Mouse (Mus musculus) layer of hippocampus, adult 8-10 months (tissue): ENCODE measurements around the gene Ppp1r9a. TPM values are rescaled to one million over a fixed set of nuclear protein-coding genes. Genes with fewer than 3 reads are reported as not detected.

Experiments used
- DNase-seq, 2 experiments: peaks; one replicate each; pipeline ENCODE4 v3.0.0; 2022; ENCODE audit warnings: low spot score in 2 of 2
- total RNA-seq, 4 experiments: library from RNA; stranded (reverse); gene quantifications; 2 replicates each; pipeline ENCODE4 v1.2.4; 2022

Ppp1r9a gene
- total RNA-seq, 4 experiments from 2014 or later = 151 to 181 (median 164) TPM

GRCm38 (mm10) chr6:5039316-5039715 lies 136.6 kb downstream of the Ppp1r9a start:
- DNase-seq = no peak

DNA sequence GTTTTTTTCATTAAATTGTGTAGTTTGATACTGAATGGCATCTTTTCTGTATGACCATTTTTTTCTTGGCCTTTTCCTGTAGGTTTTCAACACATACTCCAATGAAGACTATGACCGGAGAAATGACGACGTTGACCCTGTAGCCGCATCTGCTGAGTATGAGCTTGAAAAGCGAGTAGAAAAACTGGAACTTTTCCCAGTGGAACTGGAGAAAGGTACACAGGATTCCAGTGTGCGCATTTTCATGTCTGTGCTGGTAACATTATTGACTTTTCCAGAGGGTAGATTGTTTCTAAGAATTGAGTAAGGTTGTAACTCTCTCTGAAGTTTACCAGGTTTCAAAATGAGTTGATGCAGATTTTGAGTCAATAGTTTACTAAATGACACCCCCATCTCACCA lies 143.1 kb downstream of the Ppp1r9a start:
- no peak for DNase-seq

GRCm38 (mm10) chr6:5048025-5048424 lies 145.3 kb downstream of the Ppp1r9a start:
- no peak for DNase-seq

- DNase-seq = no peak
Measured at GRCm38 (mm10) chr6:5052309-5052708, 149.6 kb downstream of the Ppp1r9a start.

DNA sequence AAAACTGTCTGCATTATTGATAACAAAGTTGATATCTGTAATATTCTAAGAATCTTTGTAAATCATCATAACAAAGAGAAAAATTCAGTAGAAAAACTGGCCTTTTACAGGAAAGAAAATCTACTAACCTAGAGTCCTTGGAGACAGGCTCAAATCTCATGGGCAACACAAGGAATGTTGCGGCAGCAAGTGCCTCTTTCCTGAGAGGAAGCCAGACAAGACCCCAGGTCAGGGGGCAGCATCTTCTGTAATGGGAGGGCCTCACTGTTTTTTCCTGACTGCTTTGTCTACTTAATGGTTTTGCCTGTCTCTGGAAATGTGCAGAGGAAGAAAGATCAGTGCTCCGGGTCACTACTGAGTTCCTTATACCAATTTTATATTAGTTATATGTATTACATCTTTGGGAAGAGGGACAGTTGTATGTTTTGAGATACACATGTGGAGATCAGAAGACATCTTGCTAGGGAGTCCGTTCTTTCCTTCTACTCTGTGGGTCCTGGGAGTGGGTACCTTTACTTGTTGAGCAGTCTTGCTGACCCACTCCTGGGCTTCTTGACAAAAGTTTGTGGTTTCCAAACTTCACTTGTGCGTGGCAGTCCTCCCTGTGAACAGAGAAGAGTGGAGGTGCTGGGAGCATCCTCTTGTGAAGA lies 151.9 kb downstream of the Ppp1r9a start:
- DNase-seq = no peak

GRCm38 (mm10) chr6:5074736-5075135 lies 172.0 kb downstream of the Ppp1r9a start:
- no peak for DNase-seq

DNA sequence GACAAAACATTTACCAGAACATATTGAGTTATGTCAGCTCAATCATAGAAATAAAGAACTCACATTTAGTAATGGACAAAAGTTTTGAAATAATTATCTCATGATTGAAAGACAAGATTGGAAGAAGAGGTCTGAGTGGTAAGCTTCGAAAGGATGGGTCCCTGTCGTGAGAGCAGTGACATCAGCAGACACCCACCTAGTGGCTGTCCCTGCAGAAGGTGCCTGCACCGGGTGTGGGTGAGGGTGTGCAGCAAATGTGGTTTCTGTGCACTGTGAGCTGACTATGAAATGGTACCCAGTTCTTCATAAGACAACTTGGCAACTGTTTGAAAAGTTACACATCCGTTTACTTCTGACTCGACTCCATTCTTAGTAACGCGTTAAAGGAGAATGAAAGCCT lies 173.0 kb downstream of the Ppp1r9a start:
- no peak for DNase-seq

- DNase-seq = no peak
Measured at GRCm38 (mm10) chr6:5078009-5078408, 175.3 kb downstream of the Ppp1r9a start.

- no peak for DNase-seq
Measured at GRCm38 (mm10) chr6:5079108-5079507, 176.4 kb downstream of the Ppp1r9a start.

- DNase-seq = no peak
Measured at GRCm38 (mm10) chr6:5080094-5080493, 177.4 kb downstream of the Ppp1r9a start.

GRCm38 (mm10) chr6:5080496-5080895 lies 177.8 kb downstream of the Ppp1r9a start:
- no peak for DNase-seq

DNA sequence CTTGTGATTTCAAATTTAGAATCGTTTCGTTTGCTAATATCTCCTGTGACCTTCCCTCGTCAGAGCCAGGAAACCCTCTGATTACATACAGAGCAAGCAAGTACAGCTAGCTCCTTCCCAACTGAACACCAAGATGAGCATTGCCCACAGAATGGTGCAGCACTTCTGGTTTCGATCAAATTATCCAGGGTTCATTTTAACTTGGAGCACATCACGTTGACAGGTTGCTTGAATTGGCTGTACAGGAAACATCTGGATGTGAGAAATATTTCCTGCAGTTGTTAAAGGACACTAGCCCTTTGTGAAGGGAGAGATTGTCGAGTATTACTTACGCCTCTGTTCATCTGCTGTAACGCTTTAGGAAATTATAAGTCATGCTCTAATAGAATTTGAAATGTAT lies 178.4 kb downstream of the Ppp1r9a start:
- no peak for DNase-seq

DNA sequence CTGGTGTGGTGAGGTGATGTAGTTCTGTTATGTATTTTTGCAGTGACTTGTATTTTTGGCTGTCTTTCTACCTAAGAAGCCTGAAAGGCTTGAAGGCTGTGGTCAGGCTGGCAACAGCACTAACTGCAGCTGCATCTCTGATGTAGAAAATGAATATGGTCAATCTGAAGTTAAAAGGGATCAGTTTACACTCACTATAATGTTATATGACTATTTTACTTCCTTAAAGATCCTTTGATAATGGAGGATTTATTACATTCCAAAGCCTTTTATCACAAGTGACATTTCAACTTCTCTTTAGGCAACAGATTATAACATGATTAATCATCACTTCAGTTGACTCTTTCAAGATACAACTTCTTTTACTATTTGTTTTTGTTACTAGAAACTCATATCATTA lies 179.4 kb downstream of the Ppp1r9a start:
- no peak for DNase-seq

- no peak for DNase-seq
Measured at GRCm38 (mm10) chr6:5082740-5083139, 180.0 kb downstream of the Ppp1r9a start.

- no peak for DNase-seq
Measured at GRCm38 (mm10) chr6:5083957-5084356, 181.2 kb downstream of the Ppp1r9a start.

- no peak for DNase-seq
Measured at GRCm38 (mm10) chr6:5091873-5092272, 189.2 kb downstream of the Ppp1r9a start.

- no peak for DNase-seq
Measured at GRCm38 (mm10) chr6:5092795-5093194, 190.1 kb downstream of the Ppp1r9a start.

GRCm38 (mm10) chr6:5093516-5093915 lies 190.8 kb downstream of the Ppp1r9a start:
- no peak for DNase-seq

GRCm38 (mm10) chr6:5095365-5095973 lies 192.8 kb downstream of the Ppp1r9a start:
- no peak for DNase-seq

DNA sequence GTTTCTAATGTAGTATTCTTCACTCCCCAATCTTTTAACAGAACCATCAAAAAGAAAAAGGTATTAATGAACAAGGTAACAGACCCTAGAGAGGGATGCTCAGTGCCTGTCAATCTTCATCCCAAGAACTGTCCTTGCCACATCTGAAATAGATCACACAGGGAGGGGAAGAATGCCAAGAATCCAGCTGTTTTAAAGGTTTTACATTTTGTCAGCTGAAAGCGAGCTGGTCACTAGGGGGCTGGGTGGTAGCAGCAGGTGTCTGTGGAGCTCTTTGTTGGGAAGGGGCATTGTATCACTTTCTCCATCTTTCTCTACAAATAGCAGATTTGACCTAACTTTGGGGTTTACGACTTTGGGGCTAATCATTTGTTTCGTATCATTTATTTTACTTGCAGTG lies 194.6 kb downstream of the Ppp1r9a start:
- no peak for DNase-seq

DNA sequence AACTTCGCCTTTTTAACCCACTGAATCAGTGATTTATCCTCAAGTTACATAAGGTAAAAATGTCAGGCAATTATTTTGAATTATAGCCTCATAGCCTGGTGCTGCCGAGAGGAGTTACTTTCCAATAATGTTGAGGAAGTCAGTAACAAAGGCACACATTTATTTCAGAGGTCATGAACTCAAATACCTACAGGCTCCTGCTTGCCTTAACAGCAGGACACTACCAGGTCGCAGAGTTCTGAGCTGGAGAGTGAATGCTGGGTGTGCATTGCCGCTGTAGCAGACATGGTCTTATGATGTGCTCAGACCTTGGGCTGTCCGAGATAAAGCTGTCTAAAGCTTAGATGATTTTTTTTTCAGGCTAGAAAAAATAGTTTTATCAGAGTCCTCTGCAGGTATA lies 196.6 kb downstream of the Ppp1r9a start:
- DNase-seq = no peak

DNA sequence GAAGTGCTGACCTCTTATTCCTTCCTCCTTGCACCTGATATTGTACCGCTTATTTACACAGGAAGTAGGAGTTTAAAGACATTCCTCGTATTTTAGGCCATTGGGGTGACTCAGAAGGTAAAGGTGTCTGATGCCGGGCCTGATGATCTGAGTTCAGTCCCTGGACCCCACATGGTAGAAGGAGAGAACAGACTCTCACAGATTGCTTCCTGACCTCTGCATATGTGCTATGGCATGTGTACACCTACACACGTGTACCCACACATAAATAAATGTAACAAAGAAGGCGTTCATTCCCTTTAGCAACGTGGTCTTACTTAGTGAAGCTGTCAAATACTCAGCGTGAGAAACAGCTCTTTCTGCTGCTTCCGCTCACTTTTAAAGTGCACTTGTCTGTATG lies 197.1 kb downstream of the Ppp1r9a start:
- DNase-seq = no peak

GRCm38 (mm10) chr6:5100347-5100746 lies 197.6 kb downstream of the Ppp1r9a start:
- no peak for DNase-seq
